Mouse (Mus musculus): ENCODE measurements around the gene Apoa1.

Gene Apoa1

GRCm38 (mm10) chr9:46228491-46228890 is at the start of gene Apoa1:
Gene Apoa1 (plus strand): TSS chr9:46228580.
- no peak for DNase-seq (ENCODE audit: low spot score in 2 of 2)

- DNase-seq (ENCODE audit: low spot score in 2 of 2) = no peak
Measured at GRCm38 (mm10) chr9:46178595-46178994, 49.8 kb upstream of the Apoa1 start.

- DNase-seq (ENCODE audit: low spot score in 2 of 2) = no peak
Measured at GRCm38 (mm10) chr9:46181297-46181696, 47.1 kb upstream of the Apoa1 start.

- DNase-seq (ENCODE audit: low spot score in 2 of 2) = no peak
Measured at GRCm38 (mm10) chr9:46184542-46184941, 43.8 kb upstream of the Apoa1 start.

- DNase-seq (ENCODE audit: low spot score in 2 of 2) = no peak
Measured at GRCm38 (mm10) chr9:46185191-46185590, 43.2 kb upstream of the Apoa1 start.

GRCm38 (mm10) chr9:46186387-46186786 is 42.0 kb upstream of the Apoa1 start:
- DNase-seq (ENCODE audit: low spot score in 2 of 2) = no peak

- no peak for DNase-seq (ENCODE audit: low spot score in 2 of 2)
Measured at GRCm38 (mm10) chr9:46188370-46188769, 40.0 kb upstream of the Apoa1 start.

GRCm38 (mm10) chr9:46188956-46189355 is 39.4 kb upstream of the Apoa1 start:
- no peak for DNase-seq (ENCODE audit: low spot score in 2 of 2)

GRCm38 (mm10) chr9:46189381-46189780 is 39.0 kb upstream of the Apoa1 start:
- no peak for DNase-seq (ENCODE audit: low spot score in 2 of 2)

GRCm38 (mm10) chr9:46191234-46191633 is 37.1 kb upstream of the Apoa1 start:
- no peak for DNase-seq (ENCODE audit: low spot score in 2 of 2)

GRCm38 (mm10) chr9:46191644-46192043 is 36.7 kb upstream of the Apoa1 start:
- no peak for DNase-seq (ENCODE audit: low spot score in 2 of 2)

GRCm38 (mm10) chr9:46192642-46193041 is 35.7 kb upstream of the Apoa1 start:
- DNase-seq (ENCODE audit: low spot score in 2 of 2) = no peak

GRCm38 (mm10) chr9:46194809-46195208 is 33.6 kb upstream of the Apoa1 start:
- DNase-seq (ENCODE audit: low spot score in 2 of 2) = no peak

- no peak for DNase-seq (ENCODE audit: low spot score in 2 of 2)
Measured at GRCm38 (mm10) chr9:46196699-46197169, 31.6 kb upstream of the Apoa1 start.

- DNase-seq (ENCODE audit: low spot score in 2 of 2) = no peak
Measured at GRCm38 (mm10) chr9:46198461-46198860, 29.9 kb upstream of the Apoa1 start.

GRCm38 (mm10) chr9:46198936-46199335 is 29.4 kb upstream of the Apoa1 start:
- DNase-seq (ENCODE audit: low spot score in 2 of 2) = no peak

GRCm38 (mm10) chr9:46199609-46200008 is 28.8 kb upstream of the Apoa1 start:
- no peak for DNase-seq (ENCODE audit: low spot score in 2 of 2)

GRCm38 (mm10) chr9:46206834-46207500 is 21.4 kb upstream of the Apoa1 start:
- DNase-seq (ENCODE audit: low spot score in 2 of 2) = no peak

- no peak for DNase-seq (ENCODE audit: low spot score in 2 of 2)
Measured at GRCm38 (mm10) chr9:46207501-46207869, 20.9 kb upstream of the Apoa1 start.

- DNase-seq (ENCODE audit: low spot score in 2 of 2) = no peak
Measured at GRCm38 (mm10) chr9:46208401-46208974, 19.9 kb upstream of the Apoa1 start.

- no peak for DNase-seq (ENCODE audit: low spot score in 2 of 2)
Measured at GRCm38 (mm10) chr9:46210473-46210872, 17.9 kb upstream of the Apoa1 start.

GRCm38 (mm10) chr9:46214276-46214675 is 14.1 kb upstream of the Apoa1 start:
- DNase-seq (ENCODE audit: low spot score in 2 of 2) = no peak

GRCm38 (mm10) chr9:46214946-46215337 is 13.4 kb upstream of the Apoa1 start:
- DNase-seq (ENCODE audit: low spot score in 2 of 2) = no peak

Data from spleen, postnatal 4 days (tissue).